Mouse (Mus musculus): ENCODE measurements at regions not wholly inside any gene's neighbourhood (a gene's known extent, or its start where the extent isn't known, plus 50 kb on each side); places are given as distances from the start of the nearest gene placed in this dataset.

GRCm38 (mm10) chr2:117597573-117597972, 254.8 kb upstream of the Rasgrp1 start:
- no peak overlapping the region for H3K4me3 ChIP-seq (replicated peaks)
- no peak overlapping the region for H3K4me2 ChIP-seq (replicated peaks)
- H3K9ac ChIP-seq (replicated peaks), result no peak overlapping the region
- no peaks in the 10 kb centered on the region for H3K36me3 ChIP-seq
- H3K4me1 ChIP-seq (replicated peaks), result no peaks in the 10 kb centered on the region
- no peak overlapping the region for H3K27ac ChIP-seq
- no peaks in the 10 kb centered on the region for H3K27me3 ChIP-seq
- no peak for ATAC-seq
- no peaks in the 10 kb centered on the region for H3K9me3 ChIP-seq

DNA sequence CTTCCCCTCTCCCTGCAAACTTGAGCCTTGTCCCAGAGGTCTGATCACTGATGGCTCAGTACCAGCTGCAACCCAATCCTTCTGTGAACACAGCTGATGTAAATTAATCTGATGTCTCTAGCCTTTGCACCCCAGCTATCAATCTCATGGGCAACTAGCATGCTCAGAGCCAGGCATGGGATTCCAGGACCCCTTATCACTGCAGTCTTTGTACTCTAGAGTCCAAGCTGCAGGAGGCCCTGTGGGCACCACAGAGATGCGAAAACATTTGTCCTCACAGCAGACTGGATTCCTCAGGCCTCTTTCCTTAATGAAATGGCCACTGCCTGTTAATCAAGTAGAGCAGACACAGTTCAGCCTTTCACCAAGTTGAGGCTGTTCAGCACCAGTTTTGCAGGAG, 272.0 kb upstream of the Rasgrp1 start:
- WGBS, result 57% methylated on average over 1 of the region's 1 CpGs
- no peaks in the 10 kb centered on the region for H3K27me3 ChIP-seq
- H3K4me3 ChIP-seq (replicated peaks), result no peak overlapping the region
- no peaks in the 10 kb centered on the region for H3K9me3 ChIP-seq
- H3K27ac ChIP-seq, result no peak overlapping the region
- H3K4me1 ChIP-seq (replicated peaks), result no peaks in the 10 kb centered on the region
- no peak overlapping the region for H3K4me2 ChIP-seq (replicated peaks)
- no peaks in the 10 kb centered on the region for H3K36me3 ChIP-seq
- ATAC-seq, result no peak
- H3K9ac ChIP-seq (replicated peaks), result no peak overlapping the region

DNA sequence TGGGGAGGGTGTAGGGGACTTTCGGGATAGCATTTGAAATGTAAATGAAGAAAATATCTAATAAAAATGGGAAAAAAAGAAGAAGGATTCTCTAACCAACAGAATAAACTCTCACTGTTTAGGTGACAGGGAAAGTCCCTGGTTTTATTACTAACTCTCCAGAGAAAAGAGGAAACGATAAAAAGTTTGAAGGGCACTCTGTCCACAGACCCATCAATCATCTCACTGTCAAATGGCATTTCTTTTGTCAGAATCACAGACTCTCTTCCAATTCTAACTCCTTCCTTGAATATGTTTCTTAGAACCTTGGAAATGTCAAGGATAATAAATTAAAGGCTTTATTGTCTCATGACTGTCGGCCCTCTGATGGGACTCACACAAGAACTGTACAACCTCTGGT, 275.3 kb upstream of the Rasgrp1 start:
- no peaks in the 10 kb centered on the region for H3K4me1 ChIP-seq (replicated peaks)
- no peak for ATAC-seq
- H3K4me2 ChIP-seq (replicated peaks), result no peak overlapping the region
- H3K36me3 ChIP-seq, result no peaks in the 10 kb centered on the region
- no peaks in the 10 kb centered on the region for H3K9me3 ChIP-seq
- H3K4me3 ChIP-seq (replicated peaks), result no peak overlapping the region
- H3K27ac ChIP-seq, result no peak overlapping the region
- H3K27me3 ChIP-seq, result no peaks in the 10 kb centered on the region
- no peak overlapping the region for H3K9ac ChIP-seq (replicated peaks)
- 94% methylated on average over 3 of the region's 3 CpGs for WGBS

DNA sequence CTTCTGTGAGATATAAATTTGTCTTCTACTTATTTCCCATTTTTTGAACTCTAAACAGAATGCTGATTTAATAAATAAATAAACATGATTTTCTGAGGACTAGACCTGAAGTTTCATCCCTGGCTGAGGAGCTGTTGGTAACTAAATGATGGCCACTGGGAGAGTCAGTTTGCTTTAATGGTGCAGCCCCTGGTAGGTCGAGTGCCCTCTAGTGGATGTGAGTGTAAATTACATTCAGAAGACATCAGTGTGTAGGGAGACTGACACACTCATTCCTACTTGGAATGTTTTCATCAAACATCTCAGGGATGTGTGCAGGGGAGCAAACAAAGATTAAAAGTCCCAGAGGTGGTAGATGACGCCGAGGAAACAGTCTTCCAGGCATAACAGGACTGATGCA, 281.2 kb upstream of the Rasgrp1 start:
- Histone ChIP-seq H3K4me2 (replicated peaks) (no peak overlapping the region), H3K36me3 (no peaks in the 10 kb centered on the region), H3K27me3 (no peaks in the 10 kb centered on the region), H3K9me3 (no peaks in the 10 kb centered on the region), H3K4me3 (replicated peaks) (no peak overlapping the region), H3K4me1 (replicated peaks) (no peaks in the 10 kb centered on the region), H3K27ac (no peak overlapping the region), H3K9ac (replicated peaks) (no peak overlapping the region)
- WGBS, result 39% methylated on average over 3 of the region's 3 CpGs
- ATAC-seq, result no peak

- no peak for ATAC-seq
- H3K9ac ChIP-seq (replicated peaks), result no peak overlapping the region
- no peaks in the 10 kb centered on the region for H3K27me3 ChIP-seq
- no peak overlapping the region for H3K4me2 ChIP-seq (replicated peaks)
- H3K9me3 ChIP-seq, result no peaks in the 10 kb centered on the region
- H3K27ac ChIP-seq, result no peak overlapping the region
- H3K4me1 ChIP-seq (replicated peaks), result no peaks in the 10 kb centered on the region
- no peak overlapping the region for H3K4me3 ChIP-seq (replicated peaks)
- H3K36me3 ChIP-seq, result no peaks in the 10 kb centered on the region
- WGBS, result 90% methylated on average over 4 of the region's 4 CpGs
Observed at GRCm38 (mm10) chr2:117634906-117635305, 292.1 kb upstream of the Rasgrp1 start.

GRCm38 (mm10) chr2:117637397-117637796, 294.6 kb upstream of the Rasgrp1 start:
- no peaks in the 10 kb centered on the region for H3K36me3 ChIP-seq
- no peak overlapping the region for H3K4me3 ChIP-seq (replicated peaks)
- H3K27ac ChIP-seq, result no peak overlapping the region
- H3K27me3 ChIP-seq, result no peaks in the 10 kb centered on the region
- 78% methylated on average over 2 of the region's 2 CpGs for WGBS
- no peak overlapping the region for H3K9ac ChIP-seq (replicated peaks)
- no peak overlapping the region for H3K4me2 ChIP-seq (replicated peaks)
- no peaks in the 10 kb centered on the region for H3K4me1 ChIP-seq (replicated peaks)
- ATAC-seq, result no peak
- no peaks in the 10 kb centered on the region for H3K9me3 ChIP-seq

DNA sequence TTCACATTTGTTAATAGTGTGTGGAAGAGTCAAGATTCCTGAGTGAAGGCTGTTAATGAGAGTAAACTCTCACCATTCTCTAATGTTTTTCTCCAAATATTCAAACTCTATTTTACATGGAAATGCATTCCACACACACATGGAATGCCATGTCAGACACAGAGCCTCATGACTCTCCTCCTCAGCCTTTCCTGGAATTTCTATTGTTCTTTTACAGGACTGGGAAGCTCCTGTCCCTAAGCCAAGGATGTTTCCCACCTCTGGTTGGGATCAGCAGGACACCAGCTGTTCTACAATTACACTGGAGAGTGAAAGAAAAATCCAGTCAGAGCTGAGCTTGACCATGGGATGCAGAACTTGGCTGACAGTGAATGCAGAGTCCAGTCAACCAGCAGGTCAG, 309.3 kb upstream of the Rasgrp1 start:
- no peak overlapping the region for H3K4me3 ChIP-seq (replicated peaks)

DNA sequence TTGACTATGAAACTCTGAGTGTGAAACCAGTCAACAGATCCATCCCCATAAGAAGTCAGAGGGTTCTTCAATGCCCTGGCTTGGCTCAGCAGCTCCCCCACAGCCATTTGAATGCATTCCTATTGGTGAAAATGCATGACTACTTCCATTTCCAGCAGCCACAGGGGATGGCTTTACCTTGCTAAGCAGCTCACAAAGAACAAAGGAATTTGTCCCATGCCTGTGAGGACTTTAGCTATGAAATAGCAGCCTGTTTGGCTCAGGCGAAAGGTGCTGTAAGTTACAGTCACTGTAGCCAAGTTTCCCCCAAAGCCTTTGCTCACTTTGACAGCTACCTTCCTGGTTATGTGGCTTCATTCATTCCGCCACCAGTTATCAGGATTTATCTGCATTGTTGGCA, 309.8 kb upstream of the Rasgrp1 start:
- WGBS, result 44% methylated on average over 2 of the region's 2 CpGs

More for the DNA sequence above, 309.3 kb upstream of the Rasgrp1 start:
- no peak overlapping the region for H3K9ac ChIP-seq (replicated peaks)
- H3K27me3 ChIP-seq, result no peaks in the 10 kb centered on the region
- no peaks in the 10 kb centered on the region for H3K9me3 ChIP-seq
- H3K36me3 ChIP-seq, result no peaks in the 10 kb centered on the region
- no peaks in the 10 kb centered on the region for H3K4me1 ChIP-seq (replicated peaks)
- H3K27ac ChIP-seq, result no peak overlapping the region
- no peak for ATAC-seq
- H3K4me2 ChIP-seq (replicated peaks), result no peak overlapping the region

DNA sequence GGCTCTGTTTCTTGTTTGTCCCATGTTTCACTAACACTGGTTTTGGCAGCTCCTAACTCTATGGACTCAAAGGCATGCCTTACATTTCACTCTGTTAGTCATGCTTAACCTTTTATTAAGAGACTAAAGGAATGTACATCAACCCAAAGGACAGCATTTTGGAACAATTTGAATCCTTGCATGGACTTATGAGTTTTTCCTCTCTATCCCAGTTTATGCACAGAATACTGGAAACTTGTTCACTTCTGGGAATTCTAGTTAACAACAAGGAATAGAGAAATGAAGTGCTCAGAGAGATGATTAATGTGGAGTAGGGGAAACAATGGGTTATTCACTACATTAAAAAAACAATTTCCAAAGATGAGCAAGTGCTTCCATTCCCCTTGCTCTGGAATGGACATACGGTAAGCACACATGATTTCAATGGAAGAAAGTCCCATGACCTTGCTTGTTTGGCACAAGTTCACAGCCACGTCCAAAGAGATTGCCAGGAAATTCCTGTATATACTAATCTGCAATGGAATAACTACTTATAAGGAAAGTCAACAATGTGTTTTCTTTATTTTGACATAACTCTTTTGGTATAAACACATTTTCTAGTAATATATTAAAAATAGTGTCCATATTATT, 313.9 kb upstream of the Rasgrp1 start:
- no peak for ATAC-seq
- Histone ChIP-seq H3K9me3 (no peaks in the 10 kb centered on the region), H3K4me2 (replicated peaks) (no peak overlapping the region), H3K36me3 (no peaks in the 10 kb centered on the region), H3K4me3 (replicated peaks) (no peak overlapping the region), H3K9ac (replicated peaks) (no peak overlapping the region), H3K4me1 (replicated peaks) (no peaks in the 10 kb centered on the region), H3K27me3 (no peaks in the 10 kb centered on the region), H3K27ac (no peak overlapping the region)
- WGBS, result 86% methylated on average over 2 of the region's 2 CpGs

More for the DNA sequence above, 309.8 kb upstream of the Rasgrp1 start:
- no peak overlapping the region for H3K27ac ChIP-seq
- no peaks in the 10 kb centered on the region for H3K36me3 ChIP-seq
- H3K4me1 ChIP-seq (replicated peaks), result no peaks in the 10 kb centered on the region
- ATAC-seq, result no peak
- H3K9me3 ChIP-seq, result no peaks in the 10 kb centered on the region
- H3K9ac ChIP-seq (replicated peaks), result no peak overlapping the region
- no peak overlapping the region for H3K4me2 ChIP-seq (replicated peaks)
- H3K4me3 ChIP-seq (replicated peaks), result no peak overlapping the region
- no peaks in the 10 kb centered on the region for H3K27me3 ChIP-seq

DNA sequence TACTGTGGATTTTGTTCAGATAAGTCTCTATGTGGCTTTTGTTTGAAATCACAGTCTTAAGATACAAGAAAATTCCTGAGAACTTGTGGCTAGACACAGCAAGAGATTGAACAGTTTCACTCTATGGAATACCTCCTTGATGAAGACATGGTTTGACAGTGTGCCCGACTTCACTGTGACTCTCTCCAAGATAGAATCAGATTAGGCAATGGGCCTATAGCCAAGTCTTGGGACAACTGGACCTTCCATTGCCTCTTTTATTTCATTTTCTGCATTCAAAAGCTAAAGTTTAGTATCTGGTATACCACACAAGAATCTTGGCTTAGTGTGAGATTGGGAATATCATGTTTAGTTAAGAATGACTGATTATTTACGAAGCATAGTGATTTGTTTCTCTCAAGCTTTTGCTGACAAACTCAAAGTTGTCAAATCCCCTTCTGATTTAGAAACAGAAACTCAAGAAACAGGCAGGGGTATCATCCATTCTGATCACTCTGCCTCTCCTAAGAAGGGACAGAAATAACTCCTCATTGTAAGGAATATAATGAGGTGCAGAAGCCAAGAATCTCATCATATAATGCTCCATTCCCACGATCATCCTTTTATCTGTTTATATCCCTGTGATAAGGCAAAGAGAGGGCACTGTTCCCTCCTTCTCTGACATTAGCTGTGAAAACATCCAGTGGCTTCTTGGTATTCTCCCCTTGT, 317.6 kb upstream of the Rasgrp1 start:
- Histone ChIP-seq H3K9ac (replicated peaks) (no peak overlapping the region), H3K27ac (no peak overlapping the region), H3K4me3 (replicated peaks) (no peak overlapping the region), H3K36me3 (no peaks in the 10 kb centered on the region), H3K27me3 (no peaks in the 10 kb centered on the region), H3K9me3 (no peaks in the 10 kb centered on the region), H3K4me1 (replicated peaks) (no peaks in the 10 kb centered on the region), H3K4me2 (replicated peaks) (no peak overlapping the region)
- ATAC-seq, result no peak
- 86% methylated on average over 3 of the region's 3 CpGs for WGBS

- ATAC-seq, result no peak
- H3K9me3 ChIP-seq, result no peaks in the 10 kb centered on the region
Observed at GRCm38 (mm10) chr2:117662653-117663052, 319.9 kb upstream of the Rasgrp1 start.

GRCm38 (mm10) chr2:117666528-117666927, 323.7 kb upstream of the Rasgrp1 start:
- Histone ChIP-seq H3K4me2 (replicated peaks) (no peak overlapping the region), H3K27me3 (no peaks in the 10 kb centered on the region), H3K9me3 (no peaks in the 10 kb centered on the region), H3K4me3 (replicated peaks) (no peak overlapping the region), H3K36me3 (no peaks in the 10 kb centered on the region), H3K4me1 (replicated peaks) (no peaks in the 10 kb centered on the region), H3K9ac (replicated peaks) (no peak overlapping the region), H3K27ac (no peak overlapping the region)
- ATAC-seq, result no peak
- 75% methylated on average over 3 of the region's 3 CpGs for WGBS

More at GRCm38 (mm10) chr2:117662653-117663052, 319.9 kb upstream of the Rasgrp1 start:
- Histone ChIP-seq H3K9ac (replicated peaks) (no peak overlapping the region), H3K4me2 (replicated peaks) (no peak overlapping the region), H3K27me3 (no peaks in the 10 kb centered on the region), H3K4me3 (replicated peaks) (no peak overlapping the region), H3K36me3 (no peaks in the 10 kb centered on the region), H3K4me1 (replicated peaks) (no peaks in the 10 kb centered on the region), H3K27ac (no peak overlapping the region)

DNA sequence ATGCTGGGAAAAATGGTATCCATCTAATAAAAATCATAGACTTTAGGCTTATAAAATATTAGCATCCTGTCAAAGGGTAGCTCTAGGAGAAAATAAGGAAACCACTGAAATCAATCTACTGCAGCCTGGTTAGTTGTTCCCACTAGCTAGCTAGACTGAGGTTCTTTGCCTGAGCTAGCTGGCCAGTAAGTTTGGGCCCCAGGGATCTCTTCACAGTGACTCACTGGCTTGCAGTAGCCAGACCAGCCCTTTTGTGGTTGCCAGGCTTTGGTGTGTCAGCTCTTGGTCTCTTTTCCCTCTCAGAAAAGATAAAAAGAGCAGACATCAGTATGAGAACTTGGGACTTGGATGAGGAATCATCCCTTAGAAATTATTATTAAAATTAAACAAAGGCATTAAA, 325.3 kb upstream of the Rasgrp1 start:
- Histone ChIP-seq H3K36me3 (no peaks in the 10 kb centered on the region), H3K9ac (replicated peaks) (no peak overlapping the region), H3K4me3 (replicated peaks) (no peak overlapping the region), H3K27me3 (no peaks in the 10 kb centered on the region), H3K9me3 (no peaks in the 10 kb centered on the region), H3K4me1 (replicated peaks) (no peaks in the 10 kb centered on the region), H3K4me2 (replicated peaks) (no peak overlapping the region), H3K27ac (no peak overlapping the region)
- no peak for ATAC-seq

Data from midbrain, embryonic 13.5 days (tissue).